Mouse (Mus musculus): ENCODE data around the gene Rad50. TPM values are rescaled to one million over a fixed set of nuclear protein-coding genes. Genes with fewer than 3 reads are reported as not detected.
A peak's percentile ranks its signal among the peaks of the same experiment; 100 is the strongest.

Gene Rad50
- 11.0 and 11.7 TPM in 2 replicates for polyA plus RNA-seq (2015; fragmentation: Nextera tagmentation; extraction: Ambion mirVana)

GRCm38 (mm10) chr11:53706934-53707717, at the start of gene Rad50:
Gene Rad50 (minus strand): TSS chr11:53707319.
- Histone ChIP-seq H3K4me3 (ENCODE audit: low read depth, low read length) (peak within 1 kb of the TSS; percentile 87), H3K36me3 (ENCODE audit: control insufficient read depth, insufficient read depth, low read length) (no peaks in the 10 kb centered on the region), H3K4me1 (ENCODE audit: control insufficient read depth, insufficient read depth, low read length) (peaks cover 5% of the 10 kb centered on the region), H3K27ac (ENCODE audit: low read length) (peak within 1 kb of the TSS; percentile 61), H3K4me2 (ENCODE audit: low read length) (peak within 1 kb of the TSS; percentile 92), H3K9me3 (replicated peaks; ENCODE audit: control insufficient read depth, low read length, poor library complexity, severe bottlenecking) (no peaks in the 10 kb centered on the region), H3K9ac (ENCODE audit: low read depth, low read length) (peak within 1 kb of the TSS; percentile 75), H3K27me3 (ENCODE audit: control insufficient read depth, insufficient read depth, low read depth, low read length) (no peaks in the 10 kb centered on the region)
- WGBS: 4% methylated on average over 55 of the region's 55 CpGs
- ATAC-seq: peak; percentile 98

- ATAC-seq: no peak
- WGBS: 81% methylated on average over 12 of the region's 12 CpGs
Measured at GRCm38 (mm10) chr11:53755011-53755595, 48.0 kb upstream of the Rad50 start.

GRCm38 (mm10) chr11:53749716-53750352, 42.7 kb upstream of the Rad50 start:
- no peaks in the 10 kb centered on the region for H3K36me3 ChIP-seq (ENCODE audit: control insufficient read depth, insufficient read depth, low read length)
- H3K9ac ChIP-seq (ENCODE audit: low read depth, low read length): no peak overlapping the region
- no peaks in the 10 kb centered on the region for H3K4me1 ChIP-seq (ENCODE audit: control insufficient read depth, insufficient read depth, low read length)
- no peak overlapping the region for H3K27ac ChIP-seq (ENCODE audit: low read length)
- ATAC-seq: no peak
- H3K27me3 ChIP-seq (ENCODE audit: control insufficient read depth, insufficient read depth, low read depth, low read length): no peaks in the 10 kb centered on the region
- H3K4me2 ChIP-seq (ENCODE audit: low read length): no peak overlapping the region
- H3K4me3 ChIP-seq (ENCODE audit: low read depth, low read length): no peak overlapping the region
- 48% methylated on average over 5 of the region's 5 CpGs for WGBS
- H3K9me3 ChIP-seq (replicated peaks; ENCODE audit: control insufficient read depth, low read length, poor library complexity, severe bottlenecking): no peaks in the 10 kb centered on the region

More at GRCm38 (mm10) chr11:53755011-53755595, 48.0 kb upstream of the Rad50 start:
- peaks cover 7% of the 10 kb centered on the region for H3K27me3 ChIP-seq (ENCODE audit: control insufficient read depth, insufficient read depth, low read depth, low read length)
- no peak overlapping the region for H3K4me3 ChIP-seq (ENCODE audit: low read depth, low read length)
- H3K9ac ChIP-seq (ENCODE audit: low read depth, low read length): no peak overlapping the region
- no peaks in the 10 kb centered on the region for H3K9me3 ChIP-seq (replicated peaks; ENCODE audit: control insufficient read depth, low read length, poor library complexity, severe bottlenecking)
- H3K27ac ChIP-seq (ENCODE audit: low read length): no peak overlapping the region
- no peaks in the 10 kb centered on the region for H3K36me3 ChIP-seq (ENCODE audit: control insufficient read depth, insufficient read depth, low read length)
- H3K4me1 ChIP-seq (ENCODE audit: control insufficient read depth, insufficient read depth, low read length): peaks cover 3% of the 10 kb centered on the region; the same call in 1 of the 2 replicates
- H3K4me2 ChIP-seq (ENCODE audit: low read length): no peak overlapping the region

GRCm38 (mm10) chr11:53749306-53749705, 42.2 kb upstream of the Rad50 start:
- H3K4me3 ChIP-seq (ENCODE audit: low read depth, low read length): no peak overlapping the region
- no peak overlapping the region for H3K9ac ChIP-seq (ENCODE audit: low read depth, low read length)
- H3K4me1 ChIP-seq (ENCODE audit: control insufficient read depth, insufficient read depth, low read length): no peaks in the 10 kb centered on the region
- 66% methylated on average over 4 of the region's 4 CpGs for WGBS
- no peaks in the 10 kb centered on the region for H3K27me3 ChIP-seq (ENCODE audit: control insufficient read depth, insufficient read depth, low read depth, low read length)
- H3K4me2 ChIP-seq (ENCODE audit: low read length): no peak overlapping the region
- H3K36me3 ChIP-seq (ENCODE audit: control insufficient read depth, insufficient read depth, low read length): no peaks in the 10 kb centered on the region
- H3K27ac ChIP-seq (ENCODE audit: low read length): no peak overlapping the region
- no peaks in the 10 kb centered on the region for H3K9me3 ChIP-seq (replicated peaks; ENCODE audit: control insufficient read depth, low read length, poor library complexity, severe bottlenecking)
- no peak for ATAC-seq

- WGBS: 91% methylated on average over 6 of the region's 6 CpGs
- Histone ChIP-seq H3K27me3 (ENCODE audit: control insufficient read depth, insufficient read depth, low read depth, low read length) (no peaks in the 10 kb centered on the region), H3K36me3 (ENCODE audit: control insufficient read depth, insufficient read depth, low read length) (no peaks in the 10 kb centered on the region), H3K4me1 (ENCODE audit: control insufficient read depth, insufficient read depth, low read length) (no peaks in the 10 kb centered on the region), H3K4me3 (ENCODE audit: low read depth, low read length) (no peak overlapping the region), H3K27ac (ENCODE audit: low read length) (no peak overlapping the region), H3K9me3 (replicated peaks; ENCODE audit: control insufficient read depth, low read length, poor library complexity, severe bottlenecking) (no peaks in the 10 kb centered on the region), H3K4me2 (ENCODE audit: low read length) (no peak overlapping the region), H3K9ac (ENCODE audit: low read depth, low read length) (no peak overlapping the region)
- no peak for ATAC-seq
Measured at GRCm38 (mm10) chr11:53748614-53749013, 41.5 kb upstream of the Rad50 start.

- no peak overlapping the region for H3K4me3 ChIP-seq (ENCODE audit: low read depth, low read length)
- H3K36me3 ChIP-seq (ENCODE audit: control insufficient read depth, insufficient read depth, low read length): no peaks in the 10 kb centered on the region
- 95% methylated on average over 9 of the region's 9 CpGs for WGBS
- no peak overlapping the region for H3K27ac ChIP-seq (ENCODE audit: low read length)
- no peak for ATAC-seq
- no peak overlapping the region for H3K9ac ChIP-seq (ENCODE audit: low read depth, low read length)
- H3K9me3 ChIP-seq (replicated peaks; ENCODE audit: control insufficient read depth, low read length, poor library complexity, severe bottlenecking): no peaks in the 10 kb centered on the region
- no peak overlapping the region for H3K4me2 ChIP-seq (ENCODE audit: low read length)
- H3K27me3 ChIP-seq (ENCODE audit: control insufficient read depth, insufficient read depth, low read depth, low read length): no peaks in the 10 kb centered on the region
- H3K4me1 ChIP-seq (ENCODE audit: control insufficient read depth, insufficient read depth, low read length): no peaks in the 10 kb centered on the region
Measured at GRCm38 (mm10) chr11:53747985-53748384, 40.9 kb upstream of the Rad50 start.

GRCm38 (mm10) chr11:53745260-53745659, 38.1 kb upstream of the Rad50 start:
- 97% methylated on average over 2 of the region's 2 CpGs for WGBS
- Histone ChIP-seq H3K36me3 (ENCODE audit: control insufficient read depth, insufficient read depth, low read length) (no peaks in the 10 kb centered on the region), H3K4me3 (ENCODE audit: low read depth, low read length) (no peak overlapping the region), H3K27me3 (ENCODE audit: control insufficient read depth, insufficient read depth, low read depth, low read length) (no peaks in the 10 kb centered on the region), H3K4me1 (ENCODE audit: control insufficient read depth, insufficient read depth, low read length) (no peaks in the 10 kb centered on the region), H3K9ac (ENCODE audit: low read depth, low read length) (no peak overlapping the region), H3K27ac (ENCODE audit: low read length) (no peak overlapping the region), H3K9me3 (replicated peaks; ENCODE audit: control insufficient read depth, low read length, poor library complexity, severe bottlenecking) (no peaks in the 10 kb centered on the region), H3K4me2 (ENCODE audit: low read length) (no peak overlapping the region)
- no peak for ATAC-seq

GRCm38 (mm10) chr11:53742353-53742752, 35.2 kb upstream of the Rad50 start:
- Histone ChIP-seq H3K36me3 (ENCODE audit: control insufficient read depth, insufficient read depth, low read length) (no peaks in the 10 kb centered on the region), H3K9ac (ENCODE audit: low read depth, low read length) (no peak overlapping the region), H3K4me2 (ENCODE audit: low read length) (no peak overlapping the region), H3K4me1 (ENCODE audit: control insufficient read depth, insufficient read depth, low read length) (no peaks in the 10 kb centered on the region), H3K9me3 (replicated peaks; ENCODE audit: control insufficient read depth, low read length, poor library complexity, severe bottlenecking) (no peaks in the 10 kb centered on the region), H3K27me3 (ENCODE audit: control insufficient read depth, insufficient read depth, low read depth, low read length) (no peaks in the 10 kb centered on the region), H3K27ac (ENCODE audit: low read length) (no peak overlapping the region), H3K4me3 (ENCODE audit: low read depth, low read length) (no peak overlapping the region)
- WGBS: 1% methylated on average over 5 of the region's 5 CpGs
- no peak for ATAC-seq

- WGBS: 42% methylated on average over 6 of the region's 6 CpGs
- H3K9ac ChIP-seq (ENCODE audit: low read depth, low read length): no peak overlapping the region
- no peak for ATAC-seq
- H3K4me2 ChIP-seq (ENCODE audit: low read length): no peak overlapping the region
- H3K4me1 ChIP-seq (ENCODE audit: control insufficient read depth, insufficient read depth, low read length): no peaks in the 10 kb centered on the region
- H3K4me3 ChIP-seq (ENCODE audit: low read depth, low read length): no peak overlapping the region
- no peaks in the 10 kb centered on the region for H3K27me3 ChIP-seq (ENCODE audit: control insufficient read depth, insufficient read depth, low read depth, low read length)
- no peaks in the 10 kb centered on the region for H3K36me3 ChIP-seq (ENCODE audit: control insufficient read depth, insufficient read depth, low read length)
- H3K9me3 ChIP-seq (replicated peaks; ENCODE audit: control insufficient read depth, low read length, poor library complexity, severe bottlenecking): no peaks in the 10 kb centered on the region
- H3K27ac ChIP-seq (ENCODE audit: low read length): no peak overlapping the region
Measured at GRCm38 (mm10) chr11:53737573-53737946, 30.4 kb upstream of the Rad50 start.

Data from midbrain, embryonic 16.5 days (tissue).